Mouse (Mus musculus): ENCODE measurements around the gene Mog.
"Not testable (repeated sequence)": the region's sequence is repeated elsewhere in the genome, so short reads cannot be mapped to it uniquely, and the experiment has no call there.

Gene Mog

DNA sequence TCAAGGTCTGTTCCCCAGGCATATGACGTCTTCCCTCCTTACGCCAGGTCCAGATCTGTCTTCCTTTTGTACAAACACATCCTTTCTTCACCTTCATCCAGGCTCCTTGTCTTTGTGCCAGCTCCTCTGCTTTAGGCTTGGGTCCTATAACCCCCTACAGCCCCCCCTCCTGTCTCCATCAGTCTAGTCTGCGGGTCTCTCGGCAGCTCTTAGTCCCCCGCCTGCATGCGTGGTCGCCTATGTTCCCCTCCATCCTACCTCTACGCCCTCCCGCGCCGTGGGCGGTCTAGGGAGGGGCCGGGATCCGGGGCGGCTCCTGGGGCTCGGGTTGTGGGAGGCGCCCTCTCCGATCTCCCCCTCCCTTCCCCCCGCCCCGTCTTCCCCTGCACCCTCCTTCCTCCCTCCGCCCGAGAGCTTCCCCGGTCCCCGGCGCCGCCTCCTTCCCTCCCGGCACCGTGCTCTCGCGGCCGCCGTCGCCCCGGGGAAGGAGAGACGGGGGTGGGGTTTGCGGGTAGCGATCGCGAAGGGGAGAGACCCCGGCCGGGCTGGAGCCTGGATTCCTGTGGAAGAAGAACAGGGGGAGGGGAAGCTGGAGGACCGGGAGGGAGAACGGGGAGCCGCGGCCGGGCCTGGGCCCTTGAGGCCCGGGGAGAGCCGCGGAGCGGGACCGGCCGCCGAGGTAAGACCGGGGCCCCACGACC is 22.6 kb upstream of the Mog start, which contains the start of gene Gabbr1:
Gabbr1 (plus strand) TSS at position 356 of the 701 bp plus-strand sequence.
- DNase-seq (ENCODE audit: low spot score in 2 of 2): peak; percentile 29 to 40

DNA sequence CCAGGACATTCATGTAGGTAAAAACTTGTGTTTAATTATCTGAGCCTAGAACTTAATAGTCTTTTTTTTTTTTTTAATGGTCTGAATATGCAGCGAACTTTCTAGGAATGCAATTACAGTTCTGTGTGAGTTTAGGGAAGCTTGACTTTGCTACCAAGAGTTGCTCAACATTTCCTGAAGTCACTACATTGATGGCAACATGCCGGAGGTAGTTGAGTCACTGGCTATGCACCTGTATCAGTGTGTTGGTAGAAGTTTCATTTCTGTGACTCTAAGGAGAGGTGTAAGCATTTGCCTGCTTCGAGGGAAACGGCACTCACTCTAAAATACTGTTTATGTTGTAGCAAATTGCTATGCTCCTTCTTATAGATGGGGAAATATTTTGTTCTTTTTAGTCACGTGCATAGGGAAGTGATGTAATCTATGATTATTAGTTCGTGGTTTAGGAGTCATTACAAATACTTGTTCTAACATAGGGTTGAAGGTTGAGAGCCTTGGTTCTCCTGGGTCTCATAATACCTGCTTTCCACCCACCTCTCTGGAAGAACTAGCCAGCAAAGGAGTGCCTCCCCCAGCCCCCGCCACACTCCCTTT is 21.6 kb upstream of the Mog start:
- DNase-seq (ENCODE audit: low spot score in 2 of 2): no peak

DNA sequence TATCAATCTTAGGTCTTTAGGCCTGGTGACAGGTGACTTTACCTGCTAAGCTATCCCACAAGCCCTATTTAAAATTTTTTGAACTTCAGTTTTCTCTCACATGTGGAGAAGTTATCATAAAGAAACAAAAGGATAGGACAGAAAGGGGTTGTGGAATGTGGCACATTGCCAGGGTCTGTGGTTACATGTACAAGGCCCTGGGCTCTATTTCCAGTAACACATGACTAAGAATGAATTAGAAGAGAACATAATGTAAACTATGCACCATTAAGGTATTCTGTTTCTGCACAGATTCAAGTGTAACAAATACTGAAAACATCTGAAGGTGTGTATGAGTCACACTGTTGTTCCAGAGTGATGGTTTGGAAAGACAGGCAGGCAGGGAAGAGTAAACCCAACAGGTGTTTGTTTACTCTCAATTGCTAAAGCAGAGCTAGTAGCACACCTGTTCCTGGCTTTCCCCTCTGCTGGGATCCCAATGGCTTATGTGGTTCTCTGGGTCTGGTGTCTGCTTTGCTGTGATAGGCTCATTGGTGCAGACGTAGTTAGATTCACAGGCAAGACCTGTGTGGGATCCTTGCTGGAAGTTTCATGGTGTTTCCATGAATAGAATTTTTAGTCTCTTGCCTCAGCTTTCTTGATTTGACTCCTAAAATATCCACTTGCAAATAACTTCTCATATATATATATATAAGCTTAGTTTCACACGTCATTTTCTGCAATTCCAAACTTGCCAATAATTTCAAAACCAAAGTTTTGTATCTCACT is 16.1 kb upstream of the Mog start:
- no peak for DNase-seq (ENCODE audit: low spot score in 2 of 2)

DNA sequence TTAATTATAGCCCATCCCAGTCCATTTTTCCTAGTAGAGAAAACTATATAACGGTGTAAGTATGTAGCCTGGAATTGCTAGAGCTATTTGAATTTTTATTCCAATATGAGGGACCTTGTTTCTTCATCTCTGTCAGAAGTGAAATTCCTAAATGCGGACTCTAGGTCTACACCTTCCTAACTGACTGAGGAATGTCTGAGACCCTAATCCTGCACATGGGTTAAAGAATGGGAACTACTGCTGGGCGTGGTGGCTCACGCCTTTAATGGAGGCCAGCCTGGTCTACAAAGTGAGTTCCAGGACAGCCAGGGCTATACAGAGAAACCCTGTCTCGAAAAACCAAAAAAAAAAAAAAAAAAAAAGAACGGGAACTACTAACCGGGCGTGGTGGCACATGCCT is 6.0 kb upstream of the Mog start:
- no peak for DNase-seq (ENCODE audit: low spot score in 2 of 2)

DNA sequence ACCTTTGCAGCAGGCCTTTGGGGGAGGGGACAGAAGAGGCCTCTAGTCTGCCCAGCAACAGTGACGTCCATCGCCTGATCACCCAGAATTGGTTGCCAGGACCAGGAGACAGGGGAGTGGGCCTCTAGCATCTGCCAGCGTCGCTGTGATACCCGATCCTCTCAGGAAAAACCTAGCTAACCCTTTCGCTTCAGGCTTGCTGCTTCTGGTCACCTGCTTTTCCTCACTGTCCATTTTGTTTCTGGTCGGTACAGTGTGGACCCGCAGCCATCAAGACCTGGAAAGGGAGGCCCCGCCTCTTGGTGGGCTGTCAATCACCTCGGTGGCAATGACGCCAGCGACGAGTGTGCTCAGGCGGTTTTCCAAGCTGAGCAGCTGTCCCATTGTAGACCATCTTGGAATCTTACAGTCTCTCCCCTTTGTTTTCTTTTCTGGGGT is 5.5 kb upstream of the Mog start:
- peak; percentile 80 to 82 for DNase-seq (ENCODE audit: low spot score in 2 of 2)

DNA sequence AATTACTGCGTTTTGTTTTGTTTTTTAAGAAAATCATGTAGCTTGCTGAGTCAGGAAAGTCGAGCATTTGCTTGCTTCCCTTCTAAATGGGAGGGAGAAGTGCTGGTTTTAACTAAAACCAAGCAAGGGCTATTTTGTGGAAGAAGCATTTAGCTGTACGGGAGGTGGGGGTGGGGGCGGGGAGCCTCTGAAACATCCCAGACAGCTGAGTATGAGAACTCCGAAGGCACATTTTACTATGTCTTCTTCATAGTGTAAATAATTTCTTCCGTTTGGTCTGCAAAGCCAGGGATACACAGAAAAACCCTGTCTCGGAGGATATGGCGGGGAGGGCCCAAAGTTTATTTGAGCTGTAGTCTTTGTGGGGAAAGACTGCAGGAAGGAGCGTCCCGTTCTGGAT is 5.0 kb upstream of the Mog start:
- no peak for DNase-seq (ENCODE audit: low spot score in 2 of 2)

DNA sequence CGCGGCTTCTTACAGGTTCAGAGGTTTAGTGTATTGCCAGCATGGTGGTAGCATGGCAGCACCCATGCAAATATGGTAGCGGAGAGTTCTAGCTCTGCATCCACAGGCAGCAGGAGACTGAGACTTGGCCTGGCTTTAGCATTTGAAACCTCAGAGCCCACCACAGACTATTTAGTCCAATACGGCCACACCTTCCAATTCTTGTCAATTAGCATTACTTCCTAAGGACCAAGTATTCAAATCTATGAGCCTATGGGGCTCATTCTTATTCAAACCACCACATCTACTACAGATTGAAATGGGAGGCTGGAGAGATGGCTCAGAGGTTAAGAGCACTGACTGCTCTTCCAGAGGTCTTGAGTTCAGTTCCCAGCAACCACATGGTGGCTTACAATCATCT is 4.3 kb upstream of the Mog start:
- DNase-seq (ENCODE audit: low spot score in 2 of 2): no peak

DNA sequence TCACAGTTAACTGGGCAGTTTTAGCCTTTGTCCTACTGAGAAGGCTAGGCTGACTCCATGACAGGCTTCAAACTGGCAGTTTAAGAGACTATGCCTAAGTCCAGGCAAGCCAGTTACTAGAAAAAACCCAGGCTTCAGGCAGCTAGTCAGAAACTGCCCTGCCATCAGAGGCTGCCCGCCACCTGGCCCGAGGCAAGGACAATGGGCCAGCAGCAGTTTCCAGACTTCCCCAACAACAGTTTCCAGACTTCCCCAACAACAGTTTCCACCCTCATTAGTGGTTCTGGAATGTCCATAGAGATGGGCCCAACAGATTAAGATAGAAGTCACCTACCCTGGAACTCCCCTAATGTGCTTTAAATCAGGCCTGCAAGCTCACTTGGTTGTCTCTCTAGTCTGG is 3.2 kb upstream of the Mog start:
- DNase-seq (ENCODE audit: low spot score in 2 of 2): no peak

DNA sequence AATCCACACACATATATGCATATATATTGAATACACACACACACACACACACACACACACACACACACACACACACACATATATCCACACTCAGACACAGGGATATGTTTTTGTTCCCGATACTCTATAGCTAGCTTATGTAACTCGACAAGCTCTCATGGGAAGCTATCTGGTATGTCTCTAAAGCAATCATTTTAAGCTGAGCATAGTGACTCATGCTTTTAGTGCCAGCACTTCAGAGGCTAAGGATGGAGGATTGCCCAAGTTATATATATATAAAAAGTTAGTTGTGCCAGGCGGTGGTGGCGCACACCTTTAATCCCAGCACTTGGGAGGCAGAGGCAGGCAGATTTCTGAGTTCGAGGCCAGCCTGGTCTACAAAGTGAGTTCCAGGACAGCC is 4.0 kb downstream of the Mog start:
- DNase-seq (ENCODE audit: low spot score in 2 of 2): not testable (repeated sequence)

DNA sequence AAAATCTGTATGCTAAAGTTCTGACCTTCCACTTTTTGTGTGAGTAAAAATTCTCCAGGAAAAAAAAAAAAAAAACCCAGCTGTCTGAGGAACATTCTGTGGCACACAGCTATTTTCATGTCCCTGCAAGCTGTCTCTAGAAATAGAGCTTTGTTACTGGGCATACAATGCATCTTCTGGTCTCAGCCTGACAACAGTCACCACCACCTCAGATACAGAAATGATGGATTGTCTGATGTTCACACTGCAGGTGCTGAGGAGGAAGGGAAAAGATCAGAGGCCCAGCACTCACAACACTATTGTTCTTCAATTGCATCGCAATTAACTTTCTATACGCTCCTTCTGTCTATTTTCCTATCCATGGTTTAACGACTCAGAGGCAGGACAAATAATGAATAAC is 4.9 kb downstream of the Mog start:
- DNase-seq (ENCODE audit: low spot score in 2 of 2): no peak

DNA sequence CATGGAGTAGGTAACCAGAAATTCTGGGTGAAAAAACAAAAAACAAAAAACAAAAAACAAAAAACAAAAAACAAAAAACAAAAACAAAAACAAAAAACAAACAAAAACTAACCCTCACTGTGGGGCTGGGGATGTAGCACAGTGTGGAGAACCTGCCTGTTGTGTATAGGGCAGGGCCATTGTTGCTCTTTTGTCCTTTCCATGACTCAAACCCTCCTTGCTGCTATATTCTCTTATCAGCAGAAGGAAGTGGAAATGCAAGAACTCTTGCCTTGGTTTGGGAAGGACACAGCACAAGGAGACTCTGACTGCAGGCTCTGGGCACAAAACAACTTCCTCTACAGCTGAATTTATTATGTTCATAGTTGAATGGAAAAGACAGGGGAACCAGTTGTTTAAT is 6.9 kb downstream of the Mog start:
- DNase-seq (ENCODE audit: low spot score in 2 of 2): no peak

DNA sequence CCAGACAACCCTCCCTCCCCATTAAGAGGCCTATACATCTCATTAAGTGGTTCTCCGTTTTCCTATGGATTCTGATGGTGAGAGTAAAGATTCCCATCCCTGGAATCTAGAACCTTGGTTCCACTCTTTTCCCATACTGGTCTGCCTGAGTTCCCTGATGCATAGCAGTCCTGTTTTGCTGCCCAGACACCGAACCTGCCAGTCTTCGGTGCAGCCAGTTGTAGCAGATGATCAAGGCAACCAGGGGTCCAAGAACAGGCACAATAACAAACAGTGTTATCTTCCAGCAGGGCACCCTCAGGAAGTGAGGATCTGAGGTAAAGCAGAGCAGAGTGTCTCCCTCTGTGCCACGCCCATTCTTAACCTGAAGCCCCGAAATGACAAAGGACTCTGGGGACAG is 11.1 kb downstream of the Mog start:
- DNase-seq (ENCODE audit: low spot score in 2 of 2): no peak

DNA sequence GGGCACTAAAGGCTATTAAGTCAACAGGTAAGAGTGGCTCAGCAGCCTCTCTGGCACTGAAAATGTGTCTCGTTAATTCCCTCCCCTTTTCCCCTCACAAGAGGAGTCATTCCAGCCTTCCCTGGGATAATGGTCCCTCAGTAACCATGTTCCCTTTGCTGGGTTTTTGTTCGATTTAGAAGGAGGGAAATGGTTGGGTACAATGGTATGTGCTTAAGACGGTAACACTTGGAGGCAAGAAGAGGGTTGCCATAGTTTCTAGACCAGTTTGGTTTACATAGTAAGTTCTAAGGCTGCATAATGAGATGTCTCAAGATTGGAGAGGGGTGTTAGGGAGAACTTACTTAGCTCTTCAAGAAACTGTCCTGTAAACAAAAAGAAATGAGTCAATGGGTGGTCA is 11.5 kb downstream of the Mog start:
- DNase-seq (ENCODE audit: low spot score in 2 of 2): no peak

DNA sequence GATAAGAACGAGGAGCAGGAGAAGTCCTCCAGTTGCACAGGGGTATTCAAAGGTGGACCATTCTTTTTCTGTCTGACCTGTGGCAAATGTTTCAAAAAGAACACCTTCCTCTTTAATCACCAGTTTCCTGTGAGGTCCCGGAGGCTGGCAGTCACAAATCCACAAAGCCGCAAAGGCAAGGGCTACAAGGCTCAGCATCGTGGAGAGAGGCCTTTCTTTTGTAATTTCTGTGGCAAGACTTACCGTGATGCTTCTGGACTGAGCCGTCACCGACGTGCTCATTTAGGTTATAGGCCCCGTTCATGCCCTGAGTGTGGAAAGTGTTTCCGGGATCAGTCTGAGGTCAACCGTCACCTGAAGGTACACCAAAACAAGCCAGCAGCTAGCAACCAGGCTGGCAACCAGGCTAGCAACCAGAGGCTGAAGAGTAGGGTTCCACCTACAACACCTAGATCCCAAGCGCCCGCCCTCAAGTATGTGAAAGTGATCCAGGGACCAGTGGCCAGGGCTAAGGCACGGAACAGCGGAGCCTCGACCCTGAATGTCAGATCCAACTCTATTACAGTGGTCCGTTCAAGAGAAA is 13.6 kb downstream of the Mog start:
- peak in 1 of 2 experiments; percentile 3 for DNase-seq (ENCODE audit: low spot score in 2 of 2)

DNA sequence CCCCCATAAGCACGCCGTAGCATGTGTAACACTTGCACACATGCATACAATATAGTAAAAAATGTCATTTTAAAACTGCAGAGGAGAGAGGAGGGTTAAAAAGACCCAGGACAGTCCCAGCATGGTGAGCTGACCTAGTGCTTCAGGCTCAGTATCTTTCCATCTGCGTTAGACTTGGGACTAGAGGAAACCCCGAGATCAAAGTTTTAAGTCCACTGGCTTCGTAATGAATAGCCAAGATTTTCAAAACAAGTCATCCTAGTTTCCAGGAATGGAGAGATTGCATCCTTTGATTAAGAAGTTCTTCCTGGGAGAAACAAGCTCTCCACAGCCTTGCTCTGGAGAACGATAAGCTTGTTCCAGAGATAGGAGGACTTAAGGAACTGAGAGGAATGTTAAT is 15.0 kb downstream of the Mog start:
- no peak for DNase-seq (ENCODE audit: low spot score in 2 of 2)

DNA sequence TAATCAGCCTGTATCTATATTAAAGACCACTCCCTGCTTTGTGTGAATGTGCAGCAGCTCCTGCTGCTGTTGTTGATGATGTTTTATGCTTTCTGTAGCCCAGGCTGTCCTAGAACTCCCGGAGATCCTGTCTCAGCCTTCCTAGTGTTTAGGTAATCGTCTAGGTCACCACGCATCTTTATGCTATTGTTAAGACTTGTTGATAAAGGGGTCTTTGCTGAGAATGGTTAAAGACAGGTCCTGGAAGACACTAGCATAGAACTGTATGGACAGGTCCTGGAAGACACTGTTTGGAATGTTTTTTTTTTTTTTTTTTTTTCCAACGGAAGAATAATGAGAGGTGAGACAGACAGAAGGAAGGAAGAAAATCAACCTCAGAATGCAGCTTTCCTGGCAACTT is 19.8 kb downstream of the Mog start:
- no peak for DNase-seq (ENCODE audit: low spot score in 2 of 2)

DNA sequence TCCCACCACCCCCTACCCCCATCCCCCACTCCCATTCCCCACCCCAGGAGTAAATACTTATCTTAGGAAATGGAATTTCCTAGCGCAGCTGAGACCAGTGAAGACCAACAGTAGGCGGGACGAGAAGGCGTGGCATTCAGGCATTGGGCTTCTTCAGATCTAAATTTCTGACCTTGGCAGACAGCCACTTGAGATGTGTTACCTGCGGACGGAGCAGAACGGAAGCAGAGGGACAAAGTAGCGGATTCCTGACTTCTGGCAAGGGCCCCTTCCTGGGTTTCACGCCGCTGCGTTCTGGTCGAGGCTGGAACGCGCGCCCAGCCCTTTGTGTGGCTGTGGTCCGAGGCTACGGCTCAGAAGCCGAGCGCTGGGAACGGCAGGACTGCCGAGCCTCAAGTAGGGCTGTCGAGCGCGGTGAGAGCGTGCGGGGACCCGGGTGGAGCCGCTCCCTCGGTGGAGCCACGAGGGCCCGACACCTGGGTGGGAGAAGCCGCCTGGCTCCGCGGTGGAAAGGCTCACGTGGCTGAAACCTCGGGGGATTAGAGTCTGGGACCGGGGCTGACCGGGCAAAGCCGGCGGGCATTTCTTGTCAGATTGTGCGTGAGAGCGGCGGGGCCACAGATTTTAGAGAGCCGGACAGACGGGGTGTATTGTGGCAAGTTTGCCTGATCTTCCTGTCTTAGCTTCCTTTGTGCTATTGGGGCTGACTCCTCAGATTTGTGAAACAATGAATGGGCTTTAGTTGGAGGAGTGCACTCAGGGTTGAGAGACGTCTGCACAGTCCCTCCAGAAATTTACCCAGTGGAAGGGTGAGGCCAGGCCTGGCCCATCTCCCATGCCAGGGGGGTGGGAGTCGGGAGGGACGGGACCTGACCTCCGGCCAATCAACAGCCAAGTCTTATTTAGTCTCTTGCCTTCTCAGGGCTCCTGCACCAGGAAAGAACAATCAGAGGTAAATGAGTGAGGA is 20.6 kb downstream of the Mog start:
- DNase-seq (ENCODE audit: low spot score in 2 of 2): peak in 1 of 2 experiments; percentile 1

DNA sequence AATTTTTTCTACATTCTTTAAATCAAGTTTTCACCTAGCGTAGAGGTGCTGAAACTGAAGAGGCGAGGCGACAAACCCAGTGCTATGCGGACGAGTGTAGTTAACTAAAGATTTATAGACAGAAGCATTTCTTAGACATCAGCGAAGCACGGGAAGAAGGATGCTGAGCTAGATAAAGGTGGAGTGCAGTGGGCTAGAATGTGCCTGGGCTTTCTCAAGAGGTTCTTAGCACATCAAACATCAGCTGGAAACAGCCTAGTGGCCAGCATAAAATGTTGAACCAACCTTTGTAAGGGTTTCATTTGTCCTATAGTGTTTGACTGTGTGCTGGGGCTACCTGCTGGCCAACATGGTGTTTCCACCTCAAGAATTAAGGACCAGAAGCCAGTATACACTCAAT is 22.3 kb downstream of the Mog start, which contains the start of gene Zfp57:
Zfp57 (plus strand) TSS at position 301 of the 400 bp plus-strand sequence.
- DNase-seq (ENCODE audit: low spot score in 2 of 2): no peak

DNA sequence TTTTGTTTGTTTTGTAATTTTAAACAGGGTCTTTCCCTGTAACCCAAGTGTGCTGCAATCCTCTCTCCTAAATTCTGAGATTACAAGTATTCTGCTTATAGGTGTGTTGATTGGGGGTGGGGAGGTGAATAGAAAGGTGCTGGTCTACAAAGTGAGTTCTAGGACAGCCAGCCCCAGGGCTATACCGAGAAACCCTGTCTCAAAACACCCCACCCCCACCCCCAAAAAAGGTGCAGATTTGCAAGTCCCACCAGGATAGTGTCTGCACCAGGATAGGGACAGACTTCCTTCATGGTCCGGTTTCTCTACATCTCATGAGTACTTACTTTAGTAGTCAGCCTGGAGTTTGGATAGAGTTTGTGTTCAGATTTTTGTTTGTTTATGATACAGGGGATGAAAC is 24.7 kb downstream of the Mog start:
- DNase-seq (ENCODE audit: low spot score in 2 of 2): no peak

DNA sequence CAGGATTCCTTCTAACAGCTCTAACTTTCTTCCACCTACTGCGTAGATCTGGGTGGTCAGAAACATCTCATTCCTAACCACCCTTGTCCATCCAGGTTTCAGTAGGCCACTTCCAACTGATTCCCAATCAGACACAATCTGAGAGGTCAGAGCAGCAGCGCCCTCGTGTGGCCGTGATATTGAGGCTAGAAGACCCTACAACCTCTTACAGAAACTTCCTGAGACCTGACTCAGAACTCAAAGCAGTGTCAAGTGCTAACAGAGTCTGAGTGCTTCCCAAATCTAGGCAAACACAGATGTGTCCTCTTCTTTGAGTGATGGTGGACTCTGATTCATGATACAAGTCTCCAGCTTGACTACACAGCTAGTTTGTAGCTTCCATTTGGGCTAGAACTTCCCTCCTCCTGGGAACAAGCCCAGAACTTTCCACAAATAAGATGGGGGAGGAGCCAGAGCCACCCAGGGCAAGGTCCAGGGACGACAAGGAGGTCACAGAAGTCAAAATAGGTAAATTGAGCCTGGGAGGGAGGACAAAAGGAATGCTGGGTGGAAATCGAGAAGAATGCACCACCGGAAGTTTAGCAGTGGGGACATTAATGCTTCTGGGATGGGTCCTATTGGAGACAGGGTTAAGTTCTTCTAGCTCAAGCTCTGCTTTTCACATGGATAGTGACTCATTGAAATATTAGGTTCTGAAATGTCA is 26.0 kb downstream of the Mog start:
- DNase-seq (ENCODE audit: low spot score in 2 of 2): peak; percentile 16 to 50

DNA sequence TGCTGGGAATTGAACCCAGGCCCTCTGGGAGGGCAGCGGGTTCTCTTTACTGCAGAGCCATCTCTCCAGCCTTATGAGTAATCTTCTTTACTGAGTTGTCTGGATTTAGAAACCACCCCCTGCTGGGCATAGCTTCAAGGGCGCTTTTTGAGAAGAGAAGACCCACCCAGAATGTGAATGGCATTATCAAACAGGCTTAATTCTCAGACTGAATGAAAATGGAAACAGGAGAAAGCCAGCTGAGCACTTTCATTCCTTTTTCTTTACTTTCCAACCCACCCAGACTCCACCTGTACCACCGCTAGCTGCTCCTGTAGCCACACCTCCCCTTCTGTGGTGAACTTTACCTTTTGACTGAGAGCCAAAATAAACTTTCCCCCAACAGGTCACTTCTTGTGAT is 27.8 kb downstream of the Mog start:
- no peak for DNase-seq (ENCODE audit: low spot score in 2 of 2)
